Mouse (Mus musculus) CH12.LX (cell line): Measurements from ENCODE around the gene Ube2u. TPM values are rescaled to one million over a fixed set of nuclear protein-coding genes. Genes with fewer than 3 reads are reported as not detected.

Experiments
- DNase-seq: peaks from one replicate; pipeline ENCODE4 v3.0.0-alpha.2; 2013; ENCODE audit errors: extremely low read depth
- H3K27ac ChIP-seq: 2 replicates; pipeline ENCODE4 v1.5.1; 2012; ENCODE audit warnings: low read depth, mild to moderate bottlenecking, control low read depth, moderate library complexity; ENCODE audit not compliant: insufficient read depth
- H3K27me3 ChIP-seq: replicated peaks from 2 replicates; pipeline ENCODE3; 2012; ENCODE audit warnings: inconsistent platforms
- H3K36me3 ChIP-seq, 2 experiments: replicated peaks in 1 of 2; 2 replicates each; pipeline versions ENCODE3 to v1.6.1; 2012; ENCODE audit warnings: inconsistent platforms in 1 of 2, low read length in 1 of 2, mild to moderate bottlenecking in 1 of 2, mixed read lengths in 1 of 2, moderate library complexity in 1 of 2; ENCODE audit not compliant: control insufficient read depth in 1 of 2, insufficient read depth in 1 of 2
- H3K4me1 ChIP-seq, 2 experiments: 2 replicates each; pipeline ENCODE4 v1.6.1; 2012; ENCODE audit warnings: inconsistent platforms in 1 of 2, moderate library complexity in 1 of 2; ENCODE audit not compliant: insufficient read depth in 2 of 2, control insufficient read depth in 1 of 2
- H3K4me2 ChIP-seq: 2 replicates; pipeline ENCODE4 v1.6.1; 2012; ENCODE audit warnings: low read depth, mild to moderate bottlenecking, control low read depth; ENCODE audit not compliant: poor library complexity, insufficient read depth, severe bottlenecking
- H3K4me3 ChIP-seq, 3 experiments: fragments of 150-350 bp in 1 of 3; sonication (generic) in 1 of 3; replicated peaks in 1 of 3; 2 replicates each; pipeline versions ENCODE3 to v1.5.1; 2011 to 2012; ENCODE audit warnings: low read depth in 2 of 3, low read length in 2 of 3, mild to moderate bottlenecking in 2 of 3, moderate library complexity in 2 of 3, control low read depth in 1 of 3, improper control_type of control experiment in 1 of 3, inconsistent platforms in 1 of 3, mixed read lengths in 1 of 3; ENCODE audit not compliant: poor library complexity in 1 of 3
- H3K79me2 ChIP-seq: replicated peaks from 2 replicates; pipeline ENCODE4 v1.6.1; 2012; ENCODE audit warnings: mild to moderate bottlenecking, moderate library complexity; ENCODE audit not compliant: control insufficient read depth, poor library complexity, insufficient read depth, severe bottlenecking; ENCODE audit errors: extremely low read depth
- H3K9ac ChIP-seq: 2 replicates; pipeline ENCODE4 v1.6.1; 2012; ENCODE audit warnings: low read depth, mild to moderate bottlenecking, control low read depth, moderate library complexity; ENCODE audit not compliant: insufficient read depth
- H3K9me3 ChIP-seq: replicated peaks from 2 replicates; pipeline ENCODE3; 2012; ENCODE audit warnings: low read length, inconsistent platforms, mixed read lengths
- BHLHE40 ChIP-seq: IDR thresholded peaks from 2 replicates; pipeline ENCODE4 v1.6.1; 2011; ENCODE audit warnings: mild to moderate bottlenecking, low read depth, low read length, improper control_type of control experiment
- CHD1 ChIP-seq: IDR thresholded peaks from 2 replicates; pipeline ENCODE4 v1.6.1; 2012; ENCODE audit warnings: low read depth, low read length, improper control_type of control experiment, inconsistent platforms
- CTCF ChIP-seq, 2 experiments: IDR thresholded peaks in 1 of 2; conservative IDR thresholded peaks in 1 of 2; 2 replicates each; pipeline ENCODE4 v1.5.1; 2011 to 2012; ENCODE audit warnings: low read depth in 2 of 2, low read length in 2 of 2, improper control_type of control experiment in 1 of 2, inconsistent platforms in 1 of 2, mild to moderate bottlenecking in 1 of 2, moderate library complexity in 1 of 2
- E2F4 ChIP-seq: IDR thresholded peaks from 2 replicates; pipeline ENCODE4 v1.6.1; 2011; ENCODE audit warnings: low read depth, low read length, improper control_type of control experiment; ENCODE audit not compliant: insufficient replicate concordance
- EP300 ChIP-seq: IDR thresholded peaks from 2 replicates; pipeline ENCODE4 v1.6.1; 2011; ENCODE audit warnings: low read length, improper control_type of control experiment
- ETS1 ChIP-seq: conservative IDR thresholded peaks from 2 replicates; pipeline ENCODE4 v1.6.1; 2012; ENCODE audit warnings: low read depth, mild to moderate bottlenecking, inconsistent platforms, low read length, improper control_type of control experiment, moderate library complexity
- HCFC1 ChIP-seq: IDR thresholded peaks from 2 replicates; pipeline ENCODE4 v1.6.1; 2012; ENCODE audit warnings: low read depth, mild to moderate bottlenecking, inconsistent platforms, low read length, improper control_type of control experiment
- JUN ChIP-seq: IDR thresholded peaks from 2 replicates; pipeline ENCODE4 v1.6.1; 2011; ENCODE audit warnings: low read depth, mild to moderate bottlenecking, low read length, improper control_type of control experiment, moderate library complexity; ENCODE audit not compliant: insufficient read depth
- KAT2A ChIP-seq: IDR thresholded peaks from 2 replicates; pipeline ENCODE4 v1.6.1; 2012; ENCODE audit warnings: low read length, improper control_type of control experiment, inconsistent platforms; ENCODE audit not compliant: insufficient replicate concordance
- MAFK ChIP-seq: IDR thresholded peaks from 2 replicates; pipeline ENCODE4 v1.6.1; 2011; ENCODE audit warnings: low read length, improper control_type of control experiment; ENCODE audit not compliant: insufficient replicate concordance
- MEF2A ChIP-seq: IDR thresholded peaks from 2 replicates; pipeline ENCODE4 v1.6.1; 2014; ENCODE audit warnings: low read depth, mild to moderate bottlenecking, inconsistent platforms, low read length, improper control_type of control experiment, borderline replicate concordance
- MXI1 ChIP-seq: IDR thresholded peaks from 2 replicates; pipeline ENCODE4 v1.6.1; 2011; ENCODE audit warnings: mild to moderate bottlenecking, low read depth, low read length, improper control_type of control experiment
- MYC ChIP-seq: IDR thresholded peaks from 2 replicates; pipeline ENCODE4 v1.6.1; 2011; ENCODE audit warnings: low read depth, mild to moderate bottlenecking, improper control_type of control experiment, low read length
- NELFE ChIP-seq: IDR thresholded peaks from 2 replicates; pipeline ENCODE4 v1.6.1; 2011; ENCODE audit warnings: low read depth, low read length, improper control_type of control experiment
- NRF1 ChIP-seq: IDR thresholded peaks from 2 replicates; pipeline ENCODE4 v1.6.1; 2014; ENCODE audit warnings: low read depth, mild to moderate bottlenecking, inconsistent platforms, low read length, improper control_type of control experiment, moderate library complexity
- POLR2A ChIP-seq: IDR thresholded peaks from 2 replicates; pipeline ENCODE4 v1.6.1; 2011; ENCODE audit warnings: low read depth, mild to moderate bottlenecking, improper control_type of control experiment, low read length
- POLR2AphosphoS2 ChIP-seq: IDR thresholded peaks from 2 replicates; pipeline ENCODE4 v1.6.1; 2011; ENCODE audit warnings: low read depth, low read length, improper control_type of control experiment
- RAD21 ChIP-seq: IDR thresholded peaks from 2 replicates; pipeline ENCODE4 v1.6.1; 2011; ENCODE audit warnings: low read depth, mild to moderate bottlenecking, low read length, improper control_type of control experiment, moderate library complexity
- RCOR1 ChIP-seq: conservative IDR thresholded peaks from 2 replicates; pipeline ENCODE4 v1.6.1; 2012; ENCODE audit warnings: low read depth, mild to moderate bottlenecking, inconsistent platforms, low read length, improper control_type of control experiment
- SIN3A ChIP-seq: IDR thresholded peaks from 2 replicates; pipeline ENCODE4 v1.6.1; 2012; ENCODE audit warnings: low read length, improper control_type of control experiment, inconsistent platforms
- SMC3 ChIP-seq: IDR thresholded peaks from 2 replicates; pipeline ENCODE4 v1.6.1; 2011; ENCODE audit warnings: low read depth, low read length, improper control_type of control experiment
- TBP ChIP-seq: conservative IDR thresholded peaks from 2 replicates; pipeline ENCODE4 v1.6.1; 2011; ENCODE audit warnings: low read depth, low read length, improper control_type of control experiment
- TCF12 ChIP-seq: IDR thresholded peaks from 2 replicates; pipeline ENCODE4 v1.6.1; 2014; ENCODE audit warnings: low read depth, mild to moderate bottlenecking, inconsistent platforms, low read length, improper control_type of control experiment
- USF2 ChIP-seq: conservative IDR thresholded peaks from 2 replicates; pipeline ENCODE4 v1.6.1; 2011; ENCODE audit warnings: low read depth, low read length, improper control_type of control experiment
- ZMIZ1 ChIP-seq: IDR thresholded peaks from 2 replicates; pipeline ENCODE4 v1.6.1; 2012; ENCODE audit warnings: low read depth, mild to moderate bottlenecking, inconsistent platforms, low read length, improper control_type of control experiment
- dilution Hi-C: fragments of 300-500 bp; cut with MboI; formaldehyde crosslinking; loops from 2 replicates; pipeline ENCODE4 v1.14.3; 2020; ENCODE audit warnings: low sequenced_read_pairs; ENCODE audit not compliant: extremely low pct_unique_long_range_greater_than_20kb, extremely low pct_ligation_motif_present
- in situ Hi-C: fragments of 300-500 bp; cut with MboI; formaldehyde crosslinking; loops from 3 replicates; pipeline ENCODE4 v1.14.3; 2019; ENCODE audit warnings: low sequenced_read_pairs, low pct_ligation_motif_present, low pct_unique_long_range_greater_than_20kb, mixed read lengths
- polyA plus RNA-seq: library from polyadenylated mRNA; unstranded; fragments of >175 nt; gene quantifications from 2 replicates; pipeline ENCODE4 v1.2.1, GENCODE M21; 2012; ENCODE audit warnings: low read depth; ENCODE audit not compliant: insufficient read length
- total RNA-seq, 2 experiments: library from RNA; depleted of rRNA; stranded (reverse); fragments of 300-350 nt in 1 of 2; fragments of >200 nt in 1 of 2; gene quantifications; 2 replicates each; pipeline ENCODE4 v1.2.3; 2012 to 2014

Ube2u gene
- total and polyA plus RNA-seq, 3 experiments, result not detected

GRCm38 (mm10) chr4:100539483-100539882, 60.8 kb downstream of the Ube2u start:
- no peak overlapping the region for H3K4me3 ChIP-seq
- no peaks in the 10 kb centered on the region for H3K36me3 ChIP-seq
- dilution Hi-C loops (no loop called here), in situ Hi-C loops (no loop called here)
- H3K27me3 ChIP-seq, result no peaks in the 10 kb centered on the region
- H3K4me2 ChIP-seq, result no peak overlapping the region
- peaks cover 3% of the 10 kb centered on the region for H3K9me3 ChIP-seq
- H3K9ac ChIP-seq, result no peak overlapping the region
- TF ChIP-seq HCFC1 (no peak), RCOR1 (no peak), MYC (no peak), JUN (no peak), RAD21 (no peak), USF2 (no peak), MEF2A (no peak), NRF1 (no peak), TCF12 (no peak), BHLHE40 (no peak), POLR2A (no peak), POLR2AphosphoS2 (no peak), ETS1 (no peak), CTCF (conservative IDR thresholded peaks at IDR 0.05 in 1 of 2, IDR thresholded peaks at IDR 0.05 in 1 of 2; ENCODE audit: low read depth in 2 of 2, low read length in 2 of 2) (no peak), MAFK (no peak)
- H3K27ac ChIP-seq, result no peak overlapping the region
- no peaks in the 10 kb centered on the region for H3K79me2 ChIP-seq
- no peaks in the 10 kb centered on the region for H3K4me1 ChIP-seq
- no peak for DNase-seq

- H3K4me2 ChIP-seq, result no peak overlapping the region
- in situ Hi-C loops, result no loop called here
Measured at GRCm38 (mm10) chr4:100547905-100548304, 69.3 kb downstream of the Ube2u start.

More at GRCm38 (mm10) chr4:100547905-100548304, 69.3 kb downstream of the Ube2u start:
- DNase-seq, result no peak
- H3K79me2 ChIP-seq, result no peaks in the 10 kb centered on the region
- H3K36me3 ChIP-seq, result no peaks in the 10 kb centered on the region
- dilution Hi-C loops, result no loop called here
- TF ChIP-seq MXI1, result no peak
- TF ChIP-seq KAT2A, result no peak
- TF ChIP-seq TBP, result no peak
- no peak for TF ChIP-seq POLR2A
- no peak for TF ChIP-seq ZMIZ1
- no peak for TF ChIP-seq RAD21
- no peak for TF ChIP-seq SIN3A
- no peak for TF ChIP-seq EP300
- no peak for TF ChIP-seq MAFK
- TF ChIP-seq CHD1, result no peak
- no peak for TF ChIP-seq TCF12
- no peak for TF ChIP-seq POLR2AphosphoS2
- no peak for TF ChIP-seq SMC3
- TF ChIP-seq E2F4, result no peak
- TF ChIP-seq CTCF (conservative IDR thresholded peaks at IDR 0.05 in 1 of 2, IDR thresholded peaks at IDR 0.05 in 1 of 2; ENCODE audit: low read depth in 2 of 2, low read length in 2 of 2), result no peak
- TF ChIP-seq NELFE, result no peak
- no peak for TF ChIP-seq JUN
- TF ChIP-seq, all 38 proteins: peak for 0
- Histone ChIP-seq H3K4me1 (no peaks in the 10 kb centered on the region), H3K4me3 (no peak overlapping the region), H3K9ac (no peak overlapping the region), H3K27me3 (no peaks in the 10 kb centered on the region), H3K9me3 (peaks cover 19% of the 10 kb centered on the region), H3K27ac (no peak overlapping the region)
